Mouse (Mus musculus) stomach, embryonic 16.5 days (tissue): ENCODE measurements around the gene Hps3. TPM values are rescaled to one million over a fixed set of nuclear protein-coding genes. Genes with fewer than 3 reads are reported as not detected.

ENCODE experiments used
- ATAC-seq: fragments of 200-750 bp; cut with Nextera tagmentation; 2 replicates; pipeline ENCODE4 v1.8.0; 2017; ENCODE audit warnings: moderate number of reproducible peaks, moderate TSS enrichment; ENCODE audit not compliant: insufficient read depth, low FRiP score
- H3K27ac ChIP-seq: fragments of 300-500 bp; sonication (generic); 2 replicates; pipeline ENCODE4 v1.5.1; 2014; ENCODE audit warnings: low read length
- H3K27me3 ChIP-seq: fragments of 300-500 bp; sonication (generic); 2 replicates; pipeline ENCODE4 v1.6.1; 2014; ENCODE audit warnings: low read length, control low read depth, mixed read lengths; ENCODE audit not compliant: control insufficient read depth, insufficient read depth
- H3K36me3 ChIP-seq: fragments of 300-500 bp; sonication (generic); 2 replicates; pipeline ENCODE4 v1.6.1; 2014; ENCODE audit warnings: low read length; ENCODE audit not compliant: control insufficient read depth, insufficient read depth
- H3K4me1 ChIP-seq: fragments of 300-500 bp; sonication (generic); 2 replicates; pipeline ENCODE4 v1.6.1; 2014; ENCODE audit warnings: low read length, control low read depth, mixed read lengths; ENCODE audit not compliant: control insufficient read depth, insufficient read depth
- H3K4me2 ChIP-seq: fragments of 300-500 bp; sonication (generic); 2 replicates; pipeline ENCODE4 v1.6.1; 2014; ENCODE audit warnings: low read depth, low read length, mixed read lengths
- H3K4me3 ChIP-seq: fragments of 300-500 bp; sonication (generic); replicated peaks from 2 replicates; pipeline ENCODE4 v1.5.1; 2014; ENCODE audit warnings: mild to moderate bottlenecking, low read length
- H3K9ac ChIP-seq: fragments of 300-500 bp; sonication (generic); 2 replicates; pipeline ENCODE4 v1.6.1; 2014; ENCODE audit warnings: low read length
- H3K9me3 ChIP-seq: fragments of 300-500 bp; sonication (generic); replicated peaks from 2 replicates; pipeline ENCODE4 v1.6.1; 2016; ENCODE audit warnings: low read length, control low read depth; ENCODE audit not compliant: control insufficient read depth
- WGBS: fragments of 180-500 bp; shearing (Covaris S2); extraction: QIAGEN DNeasy Blood & Tissue Kit; methylation state at CpG from one replicate; pipeline ENCODE4 v1.1.7; 2014; 5-methylcytosine and 5-hydroxymethylcytosine counted together
- polyA plus RNA-seq: library from polyadenylated mRNA; unstranded; fragments of >200 nt; fragmentation: Nextera tagmentation; extraction: Ambion mirVana; gene quantifications from 2 replicates; pipeline ENCODE4 v1.2.1, GENCODE M21; 2015

Gene Hps3
- polyA plus RNA-seq, 1 experiment from 2014 or later, result 10.6 TPM

DNA sequence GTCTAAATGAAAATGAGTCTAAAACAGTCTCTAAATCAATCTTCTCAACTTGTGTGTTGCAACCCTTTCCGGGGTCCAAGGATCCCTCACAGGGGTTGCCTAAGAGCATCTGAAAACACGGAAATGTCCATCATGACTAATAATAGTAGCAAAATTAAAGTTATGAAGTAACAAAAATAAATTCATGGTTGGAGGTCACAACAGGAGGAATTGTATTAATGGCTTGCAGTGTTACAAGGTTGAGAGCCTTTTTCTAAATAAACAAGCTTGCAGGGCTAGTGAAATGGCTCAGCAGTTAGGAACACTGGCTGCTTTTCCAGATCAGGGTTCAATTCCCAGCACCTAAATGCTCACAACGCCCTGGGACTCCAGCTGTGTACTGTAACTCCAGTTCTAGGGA is 45.1 kb downstream of the Hps3 start:
- no peaks in the 10 kb centered on the region for H3K27me3 ChIP-seq
- H3K9me3 ChIP-seq, result no peaks in the 10 kb centered on the region
- H3K4me1 ChIP-seq, result no peaks in the 10 kb centered on the region
- no peak overlapping the region for H3K4me2 ChIP-seq
- no peak overlapping the region for H3K4me3 ChIP-seq
- H3K27ac ChIP-seq, result no peak overlapping the region
- 78% methylated on average over 3 of the region's 3 CpGs for WGBS
- ATAC-seq, result no peak
- no peaks in the 10 kb centered on the region for H3K36me3 ChIP-seq
- no peak overlapping the region for H3K9ac ChIP-seq

DNA sequence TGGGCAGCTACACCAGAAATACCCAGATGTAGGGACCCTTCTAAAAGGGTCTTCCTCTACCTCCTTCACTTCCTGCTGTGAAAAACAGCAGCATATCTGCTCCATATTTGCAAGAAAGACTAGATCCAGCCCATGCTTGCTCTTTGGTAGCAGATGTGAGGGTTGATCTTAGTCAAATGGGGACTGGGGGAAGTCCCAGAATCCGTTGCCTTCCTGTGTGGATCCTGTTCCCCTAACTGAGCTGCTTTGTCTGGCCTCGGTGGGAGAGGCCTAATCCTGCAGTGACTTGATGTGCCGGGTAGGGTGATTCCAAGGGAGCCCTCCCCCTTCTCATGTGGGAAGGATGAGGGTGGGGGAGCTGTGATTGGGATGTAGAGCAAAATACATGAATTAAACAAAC is 49.0 kb downstream of the Hps3 start:
- Histone ChIP-seq H3K27ac (no peak overlapping the region), H3K4me3 (no peak overlapping the region), H3K9me3 (no peaks in the 10 kb centered on the region), H3K36me3 (no peaks in the 10 kb centered on the region), H3K9ac (no peak overlapping the region), H3K27me3 (no peaks in the 10 kb centered on the region), H3K4me2 (no peak overlapping the region), H3K4me1 (no peaks in the 10 kb centered on the region)
- WGBS, result 47% methylated on average over 3 of the region's 3 CpGs
- ATAC-seq, result no peak

DNA sequence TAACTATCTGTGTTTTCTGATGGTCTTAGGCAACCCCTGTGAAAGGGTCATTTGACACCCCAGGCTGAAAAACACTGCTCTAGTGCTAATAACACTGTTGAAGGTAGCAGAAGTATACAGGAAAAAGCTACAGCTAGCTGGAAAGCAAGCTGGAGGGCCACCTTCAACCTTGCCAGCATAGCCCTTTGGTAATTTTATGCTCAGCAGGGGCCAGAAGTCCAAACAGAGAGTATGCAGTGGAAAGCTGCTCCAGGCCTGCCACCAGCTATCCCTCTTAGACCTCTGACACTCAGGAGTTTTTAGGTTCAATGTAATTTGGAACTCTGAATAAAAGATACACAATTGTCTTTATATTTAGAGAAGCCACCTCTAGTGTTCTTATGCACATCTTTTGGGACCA is 52.3 kb downstream of the Hps3 start:
- Histone ChIP-seq H3K4me1 (no peaks in the 10 kb centered on the region), H3K36me3 (no peaks in the 10 kb centered on the region), H3K4me2 (no peak overlapping the region), H3K27me3 (no peaks in the 10 kb centered on the region), H3K4me3 (no peak overlapping the region), H3K27ac (no peak overlapping the region), H3K9ac (no peak overlapping the region), H3K9me3 (no peaks in the 10 kb centered on the region)
- no peak for ATAC-seq

DNA sequence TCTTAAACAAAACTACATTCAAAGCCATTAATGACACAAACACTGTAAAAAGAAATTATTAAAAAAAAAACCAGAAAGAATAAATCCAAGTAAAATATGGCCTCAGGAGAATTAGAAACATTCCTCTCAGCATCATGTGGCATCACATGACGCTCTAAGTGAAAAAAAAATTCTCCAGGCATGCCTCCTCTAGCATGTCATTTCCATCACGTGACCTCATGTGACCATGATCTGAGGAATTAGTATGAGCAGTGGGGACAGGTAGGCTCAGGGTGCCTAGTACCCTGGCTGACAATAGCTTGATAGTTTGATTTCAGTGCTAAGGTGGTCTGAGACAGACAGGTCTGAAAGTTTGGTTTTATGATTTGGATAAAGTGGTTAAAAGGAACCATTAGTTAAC is 54.0 kb downstream of the Hps3 start:
- ATAC-seq, result no peak
- H3K36me3 ChIP-seq, result no peaks in the 10 kb centered on the region
- H3K4me1 ChIP-seq, result no peaks in the 10 kb centered on the region
- H3K27me3 ChIP-seq, result no peaks in the 10 kb centered on the region
- no peaks in the 10 kb centered on the region for H3K9me3 ChIP-seq
- no peak overlapping the region for H3K4me2 ChIP-seq
- H3K27ac ChIP-seq, result no peak overlapping the region
- WGBS, result 84% methylated on average over 2 of the region's 2 CpGs
- H3K4me3 ChIP-seq, result no peak overlapping the region
- H3K9ac ChIP-seq, result no peak overlapping the region

DNA sequence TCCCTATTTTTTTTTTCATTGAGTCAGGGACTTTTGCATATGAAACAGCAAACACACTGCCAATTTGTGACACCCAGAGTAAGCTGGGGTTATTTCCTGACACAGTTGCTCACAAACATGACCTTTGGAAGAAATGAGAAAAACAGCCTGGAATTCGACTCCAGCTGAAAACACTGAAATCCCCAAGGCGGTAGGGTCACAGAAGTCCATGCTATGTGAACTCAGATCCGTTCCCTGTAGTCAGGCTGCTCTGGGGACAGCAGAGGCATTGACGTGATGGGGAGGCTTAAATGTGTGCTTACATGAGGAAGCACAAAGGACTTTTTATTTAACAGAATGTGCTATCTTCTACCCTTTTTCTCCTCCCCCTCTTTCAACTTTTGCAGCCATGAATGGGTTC is 56.6 kb downstream of the Hps3 start:
- H3K9me3 ChIP-seq, result no peaks in the 10 kb centered on the region
- H3K9ac ChIP-seq, result no peak overlapping the region
- no peak for ATAC-seq
- H3K4me3 ChIP-seq, result no peak overlapping the region
- no peaks in the 10 kb centered on the region for H3K27me3 ChIP-seq
- H3K36me3 ChIP-seq, result no peaks in the 10 kb centered on the region
- 41% methylated on average over 4 of the region's 4 CpGs for WGBS
- no peak overlapping the region for H3K27ac ChIP-seq
- no peak overlapping the region for H3K4me2 ChIP-seq
- H3K4me1 ChIP-seq, result no peaks in the 10 kb centered on the region

DNA sequence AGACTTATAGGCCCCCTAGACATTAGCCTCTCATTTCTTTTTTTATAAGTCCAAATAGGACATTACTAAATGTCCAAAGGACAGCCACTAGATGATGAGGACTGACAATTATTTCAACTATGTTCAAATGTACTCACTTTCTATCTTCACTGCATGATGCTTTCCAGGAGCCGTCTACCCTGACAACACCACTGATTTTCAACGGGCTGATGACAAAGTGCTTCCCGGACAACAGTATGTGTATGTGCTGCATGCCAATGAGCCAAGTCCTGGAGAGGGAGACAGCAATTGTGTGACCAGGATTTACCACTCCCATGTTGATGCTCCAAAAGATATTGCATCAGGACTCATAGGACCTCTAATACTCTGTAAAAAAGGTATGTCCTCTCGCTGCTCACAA is 69.0 kb downstream of the Hps3 start:
- Histone ChIP-seq H3K4me3 (no peak overlapping the region), H3K27me3 (no peaks in the 10 kb centered on the region), H3K9ac (no peak overlapping the region), H3K4me2 (no peak overlapping the region), H3K36me3 (no peaks in the 10 kb centered on the region), H3K27ac (no peak overlapping the region), H3K4me1 (no peaks in the 10 kb centered on the region), H3K9me3 (no peaks in the 10 kb centered on the region)
- 81% methylated on average over 4 of the region's 4 CpGs for WGBS
- ATAC-seq, result no peak

DNA sequence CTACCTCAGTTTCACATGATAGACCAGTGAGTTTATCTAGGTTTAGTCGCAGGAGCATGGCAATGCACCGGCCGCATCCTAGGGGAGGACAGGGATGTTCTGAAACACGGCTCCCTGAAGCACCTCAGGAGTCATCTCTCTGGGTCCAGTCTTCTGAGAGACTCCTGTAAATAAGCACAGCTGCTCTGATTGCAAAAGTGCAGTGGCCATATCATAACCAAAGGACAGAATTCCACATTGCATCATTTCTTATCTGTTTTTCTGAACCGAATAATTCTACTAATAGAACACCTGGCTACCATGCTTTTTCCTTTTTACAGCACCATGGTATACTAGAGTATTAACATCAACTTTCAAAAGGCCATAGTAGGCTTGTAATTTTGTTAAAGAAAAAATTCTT is 69.9 kb downstream of the Hps3 start:
- Histone ChIP-seq H3K4me2 (no peak overlapping the region), H3K27me3 (no peaks in the 10 kb centered on the region), H3K36me3 (no peaks in the 10 kb centered on the region), H3K27ac (no peak overlapping the region), H3K4me3 (no peak overlapping the region), H3K9me3 (no peaks in the 10 kb centered on the region), H3K9ac (no peak overlapping the region), H3K4me1 (no peaks in the 10 kb centered on the region)
- WGBS, result 86% methylated on average over 5 of the region's 5 CpGs
- no peak for ATAC-seq

DNA sequence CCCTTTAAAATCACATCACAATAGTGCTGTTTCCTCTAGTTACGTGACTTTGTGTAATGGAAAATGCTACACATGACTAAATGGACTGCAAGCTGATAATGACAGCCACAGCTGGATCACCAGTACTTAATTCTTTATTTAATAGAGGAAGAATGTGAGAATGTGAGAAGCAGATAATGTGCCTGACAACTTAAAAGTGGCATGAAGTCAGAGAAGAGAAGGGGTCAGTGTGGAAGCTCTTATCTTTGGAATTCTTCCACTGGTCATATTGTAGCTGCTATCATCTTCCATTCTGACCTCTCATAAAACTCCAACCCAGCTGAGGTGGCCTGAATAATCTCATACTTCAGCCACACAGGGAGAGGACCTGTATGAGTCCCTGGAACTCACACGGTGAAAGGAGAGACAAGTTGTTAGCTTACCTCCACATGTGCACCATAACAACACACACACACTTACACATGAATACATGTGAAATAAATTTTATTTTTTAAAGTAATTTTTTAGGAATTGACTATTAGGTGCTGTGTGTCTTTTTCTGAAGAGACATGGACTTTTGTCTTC is 70.4 kb downstream of the Hps3 start:
- no peaks in the 10 kb centered on the region for H3K9me3 ChIP-seq
- WGBS, result 73% methylated on average over 2 of the region's 2 CpGs
- H3K27me3 ChIP-seq, result no peaks in the 10 kb centered on the region
- no peak overlapping the region for H3K9ac ChIP-seq
- H3K4me3 ChIP-seq, result no peak overlapping the region
- no peak overlapping the region for H3K27ac ChIP-seq
- no peak overlapping the region for H3K4me2 ChIP-seq
- no peak for ATAC-seq
- no peaks in the 10 kb centered on the region for H3K4me1 ChIP-seq
- no peaks in the 10 kb centered on the region for H3K36me3 ChIP-seq

DNA sequence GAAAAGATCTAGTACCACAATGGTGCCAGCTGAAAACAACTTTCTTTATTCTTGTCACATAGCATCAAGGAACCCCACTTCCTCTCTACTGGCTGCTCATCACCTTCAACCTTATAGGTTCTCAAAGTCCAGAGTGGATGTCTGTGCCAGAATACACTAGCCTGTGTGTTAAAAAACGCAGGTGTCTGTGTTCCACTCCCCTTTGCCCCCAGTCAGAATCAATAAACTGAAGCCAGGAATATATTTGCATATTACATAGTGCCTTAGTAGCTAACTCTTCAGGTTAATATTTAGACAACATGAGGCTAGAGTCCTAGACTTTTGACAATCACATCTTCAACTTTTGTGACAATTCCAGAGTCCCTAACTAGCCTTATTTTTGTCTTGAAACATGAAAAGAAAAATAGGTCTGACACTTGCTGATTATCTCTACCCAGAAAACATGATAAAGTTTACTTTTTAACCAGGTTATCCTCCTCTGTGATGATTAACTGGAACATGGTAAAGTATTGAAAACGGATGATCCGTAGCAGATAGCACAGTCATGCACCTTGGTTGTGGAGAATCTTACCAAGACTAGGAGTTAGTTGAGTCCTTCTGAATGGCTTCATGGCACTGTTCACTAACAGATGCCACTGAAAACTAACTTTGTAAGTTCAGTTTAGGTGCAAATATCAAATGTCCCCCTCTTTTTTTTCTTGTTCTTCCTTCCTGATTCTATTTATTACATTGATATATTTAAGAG is 72.2 kb downstream of the Hps3 start:
- Histone ChIP-seq H3K27ac (no peak overlapping the region), H3K4me1 (no peaks in the 10 kb centered on the region), H3K9me3 (no peaks in the 10 kb centered on the region), H3K36me3 (no peaks in the 10 kb centered on the region), H3K9ac (no peak overlapping the region), H3K27me3 (no peaks in the 10 kb centered on the region), H3K4me2 (no peak overlapping the region), H3K4me3 (no peak overlapping the region)
- ATAC-seq, result no peak
- WGBS, result 68% methylated on average over 3 of the region's 3 CpGs
